Mouse (Mus musculus) stomach, embryonic 14.5 days (tissue): ENCODE data around the gene Cartpt. TPM values are rescaled to one million over a fixed set of nuclear protein-coding genes. Genes with fewer than 3 reads are reported as not detected.
"Not testable (repeated sequence)": the region's sequence is repeated elsewhere in the genome, so short reads cannot be mapped to it uniquely, and the experiment has no call there.

Experiments
- ATAC-seq: fragments of 200-750 bp; cut with Nextera tagmentation; 2 replicates; pipeline ENCODE4 v1.8.0; 2017; ENCODE audit warnings: low read depth, moderate TSS enrichment; ENCODE audit not compliant: insufficient number of reproducible peaks, insufficient read depth, low FRiP score
- H3K27ac ChIP-seq: fragments of 300-500 bp; sonication (generic); 2 replicates; pipeline ENCODE4 v1.5.1; 2014; ENCODE audit warnings: mild to moderate bottlenecking, low read length, moderate library complexity, mixed read lengths
- H3K27me3 ChIP-seq: fragments of 300-500 bp; sonication (generic); 2 replicates; pipeline ENCODE4 v1.6.1; 2014; ENCODE audit warnings: low read length, control low read depth, mixed read lengths; ENCODE audit not compliant: control insufficient read depth, insufficient read depth
- H3K36me3 ChIP-seq: fragments of 300-500 bp; sonication (generic); 2 replicates; pipeline ENCODE4 v1.6.1; 2014; ENCODE audit warnings: mild to moderate bottlenecking, control low read depth, low read length, moderate library complexity, mixed read lengths; ENCODE audit not compliant: control insufficient read depth, insufficient read depth
- H3K4me1 ChIP-seq: fragments of 300-500 bp; sonication (generic); 2 replicates; pipeline ENCODE4 v1.6.1; 2014; ENCODE audit warnings: low read length, control low read depth, mixed read lengths; ENCODE audit not compliant: control insufficient read depth, insufficient read depth
- H3K4me2 ChIP-seq: fragments of 300-500 bp; sonication (generic); replicated peaks from 2 replicates; pipeline ENCODE4 v1.6.1; 2014; ENCODE audit warnings: low read depth, low read length, control low read depth
- H3K4me3 ChIP-seq: fragments of 300-500 bp; sonication (generic); 2 replicates; pipeline ENCODE4 v1.5.1; 2014; ENCODE audit warnings: low read depth, low read length, control low read depth
- H3K9ac ChIP-seq: fragments of 300-500 bp; sonication (generic); replicated peaks from 2 replicates; pipeline ENCODE4 v1.6.1; 2014; ENCODE audit warnings: low read depth, mild to moderate bottlenecking, control low read depth, low read length, moderate library complexity, mixed read lengths
- H3K9me3 ChIP-seq: fragments of 300-500 bp; sonication (generic); 2 replicates; pipeline ENCODE4 v1.6.1; 2016; ENCODE audit warnings: low read depth, low read length, control low read depth; ENCODE audit not compliant: control insufficient read depth
- WGBS: fragments of 180-500 bp; shearing (Covaris S2); extraction: QIAGEN DNeasy Blood & Tissue Kit; methylation state at CpG from one replicate; pipeline ENCODE4 v1.1.7; 2014; 5-methylcytosine and 5-hydroxymethylcytosine counted together
- polyA plus RNA-seq: library from polyadenylated mRNA; unstranded; fragments of >200 nt; fragmentation: Nextera tagmentation; extraction: Ambion mirVana; gene quantifications from 2 replicates; pipeline ENCODE4 v1.2.1, GENCODE M21; 2014

The Cartpt gene
- polyA plus RNA-seq, 1 experiment from 2014 or later, result 48.9 TPM

DNA sequence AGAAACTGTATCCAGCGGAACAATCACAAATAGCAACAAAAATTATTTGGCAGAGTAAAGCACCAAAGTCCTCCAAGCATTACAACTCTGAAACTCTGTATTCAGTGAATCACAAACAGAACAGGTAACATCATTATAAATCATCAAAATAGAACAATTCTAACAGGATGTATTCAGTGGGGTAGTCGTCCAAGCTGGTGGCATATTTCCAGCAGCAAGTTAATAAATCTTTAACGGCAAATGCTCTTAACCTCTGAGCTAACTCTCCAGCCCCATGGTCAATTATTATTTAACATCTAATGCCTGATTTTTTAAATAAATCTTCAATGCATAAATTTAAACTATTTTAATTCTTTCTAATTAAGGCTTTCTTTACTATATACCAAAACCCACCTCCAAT lies 48.5 kb downstream of the Cartpt start:
- 54% methylated on average over 3 of the region's 3 CpGs for WGBS

DNA sequence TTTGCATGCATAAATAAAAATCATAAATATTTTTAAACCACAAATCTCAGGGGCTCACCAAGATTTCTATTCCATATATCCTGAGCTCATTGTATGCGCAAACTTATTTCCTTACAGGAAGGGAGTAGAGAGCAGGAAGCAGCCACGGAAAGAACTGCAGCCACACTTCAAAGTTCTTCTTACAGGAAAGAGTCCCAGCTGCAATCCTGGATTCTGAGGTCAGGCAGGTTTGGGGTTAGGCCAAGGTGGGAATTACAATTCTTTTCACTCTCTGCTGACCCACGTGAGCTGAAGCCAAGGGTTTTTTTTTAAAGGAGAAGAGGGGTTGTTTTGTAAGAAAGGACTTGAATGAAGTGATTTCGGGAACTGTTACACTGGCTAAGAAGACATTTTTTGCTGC lies 49.9 kb downstream of the Cartpt start:
- no peak overlapping the region for H3K9ac ChIP-seq
- H3K9me3 ChIP-seq, result no peaks in the 10 kb centered on the region
- H3K27ac ChIP-seq, result peak overlapping the region; percentile 61; the same call in 1 of the 2 replicates
- H3K27me3 ChIP-seq, result no peaks in the 10 kb centered on the region
- no peak for ATAC-seq
- no peaks in the 10 kb centered on the region for H3K4me1 ChIP-seq
- no peaks in the 10 kb centered on the region for H3K36me3 ChIP-seq
- WGBS, result 38% methylated on average over 4 of the region's 4 CpGs
- H3K4me2 ChIP-seq, result no peak overlapping the region
- no peak overlapping the region for H3K4me3 ChIP-seq

More for the DNA sequence above, 48.5 kb downstream of the Cartpt start:
- not testable (repeated sequence) for ATAC-seq, H3K27me3 ChIP-seq, H3K36me3 ChIP-seq, H3K9me3 ChIP-seq, H3K4me1 ChIP-seq, H3K4me3 ChIP-seq, H3K9ac ChIP-seq, H3K4me2 ChIP-seq, H3K27ac ChIP-seq

DNA sequence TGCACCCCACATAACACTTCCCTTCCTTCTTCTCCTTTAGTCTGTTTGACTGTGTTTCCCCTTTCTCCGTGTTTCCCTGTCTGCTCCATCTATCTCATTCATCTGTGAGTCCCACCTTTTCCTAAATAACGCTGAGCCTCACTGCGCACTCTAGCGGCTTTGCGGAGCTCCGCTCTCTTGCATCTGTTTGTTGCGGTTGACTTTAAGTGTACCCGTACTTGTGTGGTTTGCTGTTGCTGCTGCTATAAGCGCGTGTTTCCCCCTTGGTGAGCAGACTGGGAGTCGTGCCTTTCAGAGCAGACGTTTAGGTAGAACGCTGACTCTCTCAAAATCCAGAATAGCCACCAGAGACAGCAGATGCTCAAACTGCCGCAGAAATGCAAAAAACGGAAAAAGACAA lies 51.3 kb downstream of the Cartpt start:
- Histone ChIP-seq H3K36me3 (no peaks in the 10 kb centered on the region), H3K9ac (no peak overlapping the region), H3K27me3 (no peaks in the 10 kb centered on the region), H3K4me2 (no peak overlapping the region), H3K9me3 (no peaks in the 10 kb centered on the region), H3K4me1 (no peaks in the 10 kb centered on the region), H3K27ac (no peak overlapping the region), H3K4me3 (no peak overlapping the region)
- no peak for ATAC-seq
- 37% methylated on average over 15 of the region's 15 CpGs for WGBS

Other genes with a start within 250 kb of the Cartpt start
- gene Mccc2, start 114.5 kb upstream of the Cartpt start, polyA plus RNA-seq, result 49.3 and 57.6 TPM in 2 replicates
- 28.7 and 29.6 TPM in 2 replicates for gene Bdp1, start 203.0 kb upstream of the Cartpt start, polyA plus RNA-seq
- gene Serf1, start 206.9 kb upstream of the Cartpt start, polyA plus RNA-seq, result 174 and 178 TPM in 2 replicates
- gene Smn1, start 223.8 kb upstream of the Cartpt start, polyA plus RNA-seq, result 52.3 and 56.8 TPM in 2 replicates